Mouse (Mus musculus): Measurements from ENCODE around the gene Olfr323. TPM values are rescaled to one million over a fixed set of nuclear protein-coding genes. Genes with fewer than 3 reads are reported as not detected.
A peak's percentile ranks its signal among the peaks of the same experiment; 100 is the strongest.

The Olfr323 gene
- not detected in 2 replicates for polyA plus RNA-seq (2014; fragmentation: Nextera tagmentation; extraction: Ambion mirVana)

GRCm38 (mm10) chr11:58630401-58630800 lies at the start of gene Olfr323:
Gene Olfr323 (minus strand): TSS chr11:58630501.
- WGBS: 68% methylated on average over 5 of the region's 5 CpGs
- H3K4me2 ChIP-seq: no peak within 1 kb of the TSS
- H3K27ac ChIP-seq (ENCODE audit: low read depth, low read length): no peak within 1 kb of the TSS
- no peak within 1 kb of the TSS for H3K9ac ChIP-seq (ENCODE audit: low read depth, low read length)
- DNase-seq (ENCODE audit: low spot score) (no peak), ATAC-seq (replicated peaks; ENCODE audit: low FRiP score) (no peak)
- no peak within 1 kb of the TSS for H3K4me3 ChIP-seq (ENCODE audit: low read depth, low read length)
- H3K27me3 ChIP-seq (replicated peaks; ENCODE audit: control insufficient read depth, insufficient read depth, low read length): no peaks in the 10 kb centered on the region
- H3K4me1 ChIP-seq (replicated peaks; ENCODE audit: control insufficient read depth, insufficient read depth, low read length): no peaks in the 10 kb centered on the region
- H3K9me3 ChIP-seq (ENCODE audit: control insufficient read depth, low read length): no peaks in the 10 kb centered on the region
- no peaks in the 10 kb centered on the region for H3K36me3 ChIP-seq (ENCODE audit: control insufficient read depth, insufficient read depth, low read length)

DNA sequence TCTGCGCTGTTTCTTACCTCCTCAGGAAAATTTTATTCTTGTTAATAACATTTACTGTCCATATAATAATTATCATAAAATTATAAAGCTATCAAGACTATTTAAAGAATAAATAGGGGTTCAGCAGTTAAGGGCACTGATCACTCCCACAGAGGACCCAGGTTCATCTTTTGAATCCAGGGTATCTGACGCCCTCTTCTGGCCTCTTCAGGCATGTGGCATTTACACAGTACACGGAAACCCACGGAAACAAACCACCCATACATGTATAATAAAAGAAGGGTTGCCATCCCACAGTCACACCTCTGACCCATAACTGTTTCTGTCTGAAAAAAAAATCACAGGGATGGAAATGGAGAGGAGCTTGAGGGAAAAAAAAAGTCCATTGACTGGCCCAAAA lies 41.5 kb upstream of the Olfr323 start:
- DNase-seq (ENCODE audit: low spot score): no peak
- H3K9ac ChIP-seq (ENCODE audit: low read depth, low read length): no peak overlapping the region
- ATAC-seq (replicated peaks; ENCODE audit: low FRiP score): no peak
- H3K27ac ChIP-seq (ENCODE audit: low read depth, low read length): no peak overlapping the region
- H3K4me3 ChIP-seq (ENCODE audit: low read depth, low read length): no peak overlapping the region
- H3K4me1 ChIP-seq (replicated peaks; ENCODE audit: control insufficient read depth, insufficient read depth, low read length): no peaks in the 10 kb centered on the region
- no peaks in the 10 kb centered on the region for H3K9me3 ChIP-seq (ENCODE audit: control insufficient read depth, low read length)
- no peaks in the 10 kb centered on the region for H3K27me3 ChIP-seq (replicated peaks; ENCODE audit: control insufficient read depth, insufficient read depth, low read length)
- 50% methylated on average over 4 of the region's 4 CpGs for whole genome bisulfite sequencing
- H3K36me3 ChIP-seq (ENCODE audit: control insufficient read depth, insufficient read depth, low read length): no peaks in the 10 kb centered on the region
- H3K4me2 ChIP-seq: no peak overlapping the region

- Histone ChIP-seq H3K9ac (ENCODE audit: low read depth, low read length) (no peak overlapping the region), H3K4me1 (replicated peaks; ENCODE audit: control insufficient read depth, insufficient read depth, low read length) (no peaks in the 10 kb centered on the region), H3K36me3 (ENCODE audit: control insufficient read depth, insufficient read depth, low read length) (no peaks in the 10 kb centered on the region), H3K9me3 (ENCODE audit: control insufficient read depth, low read length) (no peaks in the 10 kb centered on the region), H3K4me3 (ENCODE audit: low read depth, low read length) (no peak overlapping the region), H3K4me2 (no peak overlapping the region), H3K27ac (ENCODE audit: low read depth, low read length) (no peak overlapping the region), H3K27me3 (replicated peaks; ENCODE audit: control insufficient read depth, insufficient read depth, low read length) (no peaks in the 10 kb centered on the region)
- no peak for DNase-seq (ENCODE audit: low spot score)
- no peak for ATAC-seq (replicated peaks; ENCODE audit: low FRiP score)
These were observed 39.0 kb upstream of the Olfr323 start for GRCm38 (mm10) chr11:58669252-58669651.

GRCm38 (mm10) chr11:58658596-58658995 lies 28.3 kb upstream of the Olfr323 start, which contains the start of gene Olfr322:
Gene Olfr322 (plus strand): TSS chr11:58658782.
- 87% methylated on average over 4 of the region's 4 CpGs for WGBS
- DNase-seq (ENCODE audit: low spot score) (no peak), ATAC-seq (replicated peaks; ENCODE audit: low FRiP score) (no peak)
- Histone ChIP-seq H3K36me3 (ENCODE audit: control insufficient read depth, insufficient read depth, low read length) (no peaks in the 10 kb centered on the region), H3K4me2 (no peak within 1 kb of the TSS), H3K9me3 (ENCODE audit: control insufficient read depth, low read length) (no peaks in the 10 kb centered on the region), H3K27me3 (replicated peaks; ENCODE audit: control insufficient read depth, insufficient read depth, low read length) (no peaks in the 10 kb centered on the region), H3K27ac (ENCODE audit: low read depth, low read length) (no peak within 1 kb of the TSS), H3K9ac (ENCODE audit: low read depth, low read length) (no peak within 1 kb of the TSS), H3K4me3 (ENCODE audit: low read depth, low read length) (no peak within 1 kb of the TSS), H3K4me1 (replicated peaks; ENCODE audit: control insufficient read depth, insufficient read depth, low read length) (no peaks in the 10 kb centered on the region)

DNA sequence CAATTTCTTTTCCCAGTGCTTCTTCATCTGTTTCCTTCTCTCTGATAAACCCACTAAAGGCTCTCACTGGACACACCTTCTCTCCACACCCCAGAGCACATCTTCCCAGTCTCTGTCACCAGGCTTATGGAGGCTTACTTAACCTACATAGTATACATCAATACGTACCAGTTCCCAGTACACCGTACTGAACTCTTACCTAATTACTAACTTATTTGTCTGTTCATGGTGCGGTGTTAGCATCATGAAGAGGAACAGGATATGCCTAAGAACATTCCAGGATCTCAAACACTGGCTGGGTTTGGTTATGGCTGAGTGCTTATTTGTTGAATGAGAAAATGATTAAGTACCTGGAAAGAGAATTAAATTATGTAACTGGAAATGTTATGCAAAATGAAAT lies 24.9 kb upstream of the Olfr323 start:
- H3K9ac ChIP-seq (ENCODE audit: low read depth, low read length): no peak overlapping the region
- no peak overlapping the region for H3K4me3 ChIP-seq (ENCODE audit: low read depth, low read length)
- no peaks in the 10 kb centered on the region for H3K9me3 ChIP-seq (ENCODE audit: control insufficient read depth, low read length)
- no peak overlapping the region for H3K4me2 ChIP-seq
- 90% methylated on average over 3 of the region's 3 CpGs for WGBS
- H3K27me3 ChIP-seq (replicated peaks; ENCODE audit: control insufficient read depth, insufficient read depth, low read length): no peaks in the 10 kb centered on the region
- no peaks in the 10 kb centered on the region for H3K36me3 ChIP-seq (ENCODE audit: control insufficient read depth, insufficient read depth, low read length)
- DNase-seq (ENCODE audit: low spot score) (no peak), ATAC-seq (replicated peaks; ENCODE audit: low FRiP score) (no peak)
- H3K27ac ChIP-seq (ENCODE audit: low read depth, low read length): no peak overlapping the region
- no peaks in the 10 kb centered on the region for H3K4me1 ChIP-seq (replicated peaks; ENCODE audit: control insufficient read depth, insufficient read depth, low read length)

DNA sequence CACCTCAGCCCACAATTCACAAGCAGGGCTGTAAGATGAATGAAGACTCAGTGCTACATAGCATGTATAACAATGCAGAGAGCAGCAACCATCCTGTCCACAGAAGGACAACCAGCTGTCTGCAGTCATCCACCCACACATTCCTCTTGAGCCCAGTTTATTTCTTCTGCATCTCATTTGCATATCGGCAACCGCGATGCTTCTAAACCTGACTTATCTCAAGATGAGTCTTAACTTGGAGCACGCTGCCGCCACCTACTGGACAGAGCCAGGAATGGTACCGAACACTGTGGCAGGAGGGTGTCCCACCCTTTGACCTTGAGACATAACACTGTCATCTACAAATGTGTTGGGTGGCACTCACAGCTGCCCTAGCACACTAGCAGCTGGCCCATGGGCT lies 13.0 kb upstream of the Olfr323 start:
- H3K9ac ChIP-seq (ENCODE audit: low read depth, low read length): no peak overlapping the region
- H3K36me3 ChIP-seq (ENCODE audit: control insufficient read depth, insufficient read depth, low read length): no peaks in the 10 kb centered on the region
- H3K27me3 ChIP-seq (replicated peaks; ENCODE audit: control insufficient read depth, insufficient read depth, low read length): peaks cover 3% of the 10 kb centered on the region; the same call in 1 of the 2 replicates
- H3K4me2 ChIP-seq: peak overlapping the region; percentile 90; the same call in 1 of the 2 replicates
- no peak overlapping the region for H3K4me3 ChIP-seq (ENCODE audit: low read depth, low read length)
- H3K27ac ChIP-seq (ENCODE audit: low read depth, low read length): no peak overlapping the region; the same call in 1 of the 2 replicates
- peaks cover 13% of the 10 kb centered on the region for H3K4me1 ChIP-seq (replicated peaks; ENCODE audit: control insufficient read depth, insufficient read depth, low read length)
- 27% methylated on average over 6 of the region's 6 CpGs for WGBS
- no peak for ATAC-seq (replicated peaks; ENCODE audit: low FRiP score)
- peak; percentile 56 for DNase-seq (ENCODE audit: low spot score)
- no peaks in the 10 kb centered on the region for H3K9me3 ChIP-seq (ENCODE audit: control insufficient read depth, low read length)

DNA sequence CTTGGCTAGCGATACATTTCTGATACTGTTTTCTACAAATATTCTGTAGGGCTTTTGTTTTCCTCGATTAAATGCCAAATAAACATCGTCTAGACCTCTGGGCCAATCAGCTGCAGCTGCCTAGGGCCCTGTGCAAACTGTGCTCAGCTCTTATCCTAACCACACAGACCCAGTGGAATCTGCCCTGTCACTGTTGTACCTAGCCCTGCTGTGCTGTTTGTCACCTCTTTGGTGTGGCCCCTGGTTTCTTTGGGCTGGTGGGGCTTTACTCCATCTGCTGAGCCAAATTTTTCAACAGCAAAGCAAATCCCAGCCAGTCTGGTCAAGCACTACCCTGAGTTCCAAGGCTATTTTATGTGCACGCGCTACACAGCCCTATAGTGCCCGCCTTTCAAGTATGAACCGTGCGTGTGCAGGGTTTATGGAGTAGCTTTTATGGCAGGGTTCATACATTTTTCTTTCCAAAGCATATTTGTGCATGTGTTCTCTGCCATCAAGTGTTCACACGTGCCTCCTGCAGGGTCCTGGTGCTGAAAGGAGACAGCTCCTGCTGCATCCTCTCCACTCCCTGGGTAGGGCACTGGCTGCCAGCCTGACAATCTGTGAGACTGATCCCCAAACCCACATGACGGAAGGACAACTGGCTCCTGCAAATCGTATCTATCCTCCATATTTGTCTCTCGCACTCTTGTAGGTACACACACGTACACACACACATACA lies 11.5 kb upstream of the Olfr323 start:
- Histone ChIP-seq H3K36me3 (ENCODE audit: control insufficient read depth, insufficient read depth, low read length) (no peaks in the 10 kb centered on the region), H3K27me3 (replicated peaks; ENCODE audit: control insufficient read depth, insufficient read depth, low read length) (peaks cover 3% of the 10 kb centered on the region; the same call in 1 of the 2 replicates), H3K4me1 (replicated peaks; ENCODE audit: control insufficient read depth, insufficient read depth, low read length) (peaks cover 13% of the 10 kb centered on the region), H3K4me3 (ENCODE audit: low read depth, low read length) (peak overlapping the region; percentile 64), H3K9ac (ENCODE audit: low read depth, low read length) (peak overlapping the region; percentile 91), H3K4me2 (peak overlapping the region; percentile 90), H3K9me3 (ENCODE audit: control insufficient read depth, low read length) (no peaks in the 10 kb centered on the region), H3K27ac (ENCODE audit: low read depth, low read length) (peak overlapping the region; percentile 98)
- DNase-seq (ENCODE audit: low spot score): peak; percentile 60
- 62% methylated on average over 13 of the region's 13 CpGs for WGBS
- peak; percentile 98 for ATAC-seq (replicated peaks; ENCODE audit: low FRiP score)

GRCm38 (mm10) chr11:58641057-58641456 lies 10.8 kb upstream of the Olfr323 start:
- H3K4me2 ChIP-seq: peak overlapping the region; percentile 90
- no peaks in the 10 kb centered on the region for H3K9me3 ChIP-seq (ENCODE audit: control insufficient read depth, low read length)
- ATAC-seq (replicated peaks; ENCODE audit: low FRiP score): peak; percentile 77
- peaks cover 13% of the 10 kb centered on the region for H3K4me1 ChIP-seq (replicated peaks; ENCODE audit: control insufficient read depth, insufficient read depth, low read length)
- H3K4me3 ChIP-seq (ENCODE audit: low read depth, low read length): peak overlapping the region; percentile 64
- WGBS: 14% methylated on average over 14 of the region's 14 CpGs
- peak overlapping the region; percentile 98 for H3K27ac ChIP-seq (ENCODE audit: low read depth, low read length)
- no peaks in the 10 kb centered on the region for H3K36me3 ChIP-seq (ENCODE audit: control insufficient read depth, insufficient read depth, low read length)
- peak overlapping the region; percentile 91 for H3K9ac ChIP-seq (ENCODE audit: low read depth, low read length)
- peak; percentile 49 for DNase-seq (ENCODE audit: low spot score)
- H3K27me3 ChIP-seq (replicated peaks; ENCODE audit: control insufficient read depth, insufficient read depth, low read length): peaks cover 3% of the 10 kb centered on the region; the same call in 1 of the 2 replicates
